Mouse (Mus musculus): ENCODE results near the gene Nup188. TPM values are rescaled to one million over a fixed set of nuclear protein-coding genes. Genes with fewer than 3 reads are reported as not detected.

Nup188 gene
- total RNA-seq, 2 experiments from 2014 or later: 12.1 to 19.3 TPM

DNA sequence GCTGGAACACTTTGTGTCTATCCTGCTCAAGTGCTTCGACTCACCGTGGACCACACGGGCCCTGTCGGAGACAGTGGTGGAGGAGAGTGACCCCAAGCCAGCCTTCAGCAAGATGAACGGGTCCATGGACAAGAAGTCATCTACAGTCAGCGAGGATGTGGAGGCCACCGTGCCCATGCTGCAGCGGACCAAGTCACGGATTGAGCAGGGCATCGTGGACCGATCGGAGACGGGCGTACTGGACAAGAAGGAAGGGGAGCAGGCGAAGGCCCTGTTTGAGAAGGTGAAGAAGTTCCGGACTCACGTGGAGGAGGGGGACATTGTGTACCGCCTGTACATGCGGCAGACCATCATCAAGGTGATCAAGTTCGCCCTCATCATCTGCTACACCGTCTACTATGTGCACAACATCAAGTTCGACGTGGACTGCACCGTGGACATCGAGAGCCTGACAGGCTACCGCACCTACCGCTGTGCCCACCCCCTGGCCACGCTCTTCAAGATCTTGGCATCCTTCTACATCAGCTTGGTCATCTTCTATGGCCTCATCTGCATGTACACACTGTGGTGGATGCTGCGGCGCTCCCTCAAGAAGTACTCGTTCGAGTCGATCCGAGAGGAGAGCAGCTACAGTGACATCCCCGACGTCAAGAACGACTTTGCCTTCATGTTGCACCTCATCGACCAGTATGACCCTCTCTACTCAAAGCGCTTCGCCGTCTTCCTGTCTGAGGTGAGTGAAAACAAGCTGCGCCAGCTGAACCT lies 30.4 kb upstream of the Nup188 start:
- no peak for ATAC-seq (replicated peaks; ENCODE audit: low FRiP score, poor library complexity, severe bottlenecking)

DNA sequence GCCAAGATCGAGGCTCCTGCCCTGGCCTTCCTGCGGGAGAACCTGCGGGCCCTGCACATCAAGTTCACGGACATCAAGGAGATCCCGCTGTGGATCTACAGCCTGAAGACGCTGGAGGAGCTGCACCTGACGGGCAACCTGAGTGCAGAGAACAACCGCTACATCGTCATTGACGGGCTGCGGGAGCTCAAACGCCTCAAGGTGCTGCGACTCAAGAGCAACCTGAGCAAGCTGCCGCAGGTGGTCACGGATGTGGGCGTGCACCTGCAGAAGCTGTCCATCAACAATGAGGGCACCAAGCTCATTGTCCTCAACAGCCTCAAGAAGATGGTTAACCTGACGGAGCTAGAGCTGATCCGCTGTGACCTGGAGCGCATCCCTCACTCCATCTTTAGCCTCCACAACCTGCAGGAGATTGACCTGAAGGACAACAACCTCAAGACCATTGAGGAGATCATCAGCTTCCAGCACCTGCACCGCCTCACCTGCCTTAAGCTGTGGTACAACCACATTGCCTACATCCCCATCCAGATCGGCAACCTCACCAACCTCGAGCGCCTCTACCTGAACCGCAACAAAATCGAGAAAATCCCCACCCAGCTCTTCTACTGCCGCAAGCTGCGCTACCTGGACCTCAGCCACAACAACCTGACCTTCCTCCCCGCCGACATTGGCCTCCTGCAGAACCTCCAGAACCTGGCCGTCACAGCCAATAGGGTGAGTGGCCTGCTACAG lies 29.4 kb upstream of the Nup188 start:
- ATAC-seq (replicated peaks; ENCODE audit: low FRiP score, poor library complexity, severe bottlenecking): no peak

DNA sequence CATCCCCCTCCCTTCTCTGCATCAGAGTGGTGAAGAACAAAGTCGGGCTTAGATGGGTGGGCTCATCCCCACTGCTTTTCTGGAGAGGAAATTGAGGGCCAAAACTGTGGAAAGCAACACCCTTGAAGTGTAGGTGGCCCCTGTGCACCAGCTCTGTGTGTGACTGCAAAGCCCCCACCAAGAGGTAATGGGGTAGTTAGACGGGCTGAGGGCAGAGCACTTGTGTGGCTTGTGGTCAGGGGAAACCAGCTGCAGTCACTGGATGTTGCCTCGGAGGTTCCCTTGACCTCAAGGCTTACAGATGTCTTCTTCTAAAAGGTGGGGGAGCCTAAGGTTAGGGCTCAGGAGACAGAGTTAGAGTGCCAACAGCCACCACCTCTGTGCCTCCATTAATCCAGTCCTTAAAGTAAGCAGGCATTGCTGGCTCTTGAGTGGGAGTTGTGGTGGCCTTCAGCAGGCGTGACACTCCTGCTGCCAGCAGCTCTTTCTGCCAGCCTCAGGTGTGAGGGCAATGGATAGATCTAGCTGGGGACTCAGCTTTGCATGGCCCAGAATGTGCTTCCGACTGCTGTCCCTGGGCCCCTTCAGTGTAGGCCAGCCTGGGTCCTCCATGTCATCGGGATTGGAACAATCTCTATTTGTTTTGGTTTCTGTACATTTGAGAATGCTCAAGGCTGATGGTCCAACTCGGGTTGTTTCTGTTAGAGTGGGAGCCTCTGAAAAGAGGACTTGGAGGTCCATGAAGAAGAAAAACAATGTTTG lies 28.3 kb upstream of the Nup188 start:
- ATAC-seq (replicated peaks; ENCODE audit: low FRiP score, poor library complexity, severe bottlenecking): no peak

DNA sequence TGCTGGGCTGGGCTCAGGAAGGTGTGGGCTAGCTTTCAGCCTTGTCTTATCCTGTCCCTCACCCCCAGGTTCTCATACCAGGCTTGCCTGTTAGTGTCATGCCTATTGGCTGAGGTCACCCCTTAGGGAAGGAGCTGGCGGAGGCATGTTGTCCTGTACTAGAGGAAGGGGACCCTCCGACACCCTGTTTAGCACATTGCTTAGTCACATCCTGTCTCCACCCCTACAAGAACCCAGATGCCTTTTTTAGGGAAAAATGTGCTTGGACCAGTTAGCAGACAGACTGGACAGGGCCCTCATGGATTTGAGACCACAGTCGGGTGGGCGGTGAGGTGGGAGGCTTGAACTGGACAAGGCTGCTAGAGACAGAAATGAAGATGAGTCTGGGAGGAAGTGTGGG lies 27.6 kb upstream of the Nup188 start:
- no peak for ATAC-seq (replicated peaks; ENCODE audit: low FRiP score, poor library complexity, severe bottlenecking)

DNA sequence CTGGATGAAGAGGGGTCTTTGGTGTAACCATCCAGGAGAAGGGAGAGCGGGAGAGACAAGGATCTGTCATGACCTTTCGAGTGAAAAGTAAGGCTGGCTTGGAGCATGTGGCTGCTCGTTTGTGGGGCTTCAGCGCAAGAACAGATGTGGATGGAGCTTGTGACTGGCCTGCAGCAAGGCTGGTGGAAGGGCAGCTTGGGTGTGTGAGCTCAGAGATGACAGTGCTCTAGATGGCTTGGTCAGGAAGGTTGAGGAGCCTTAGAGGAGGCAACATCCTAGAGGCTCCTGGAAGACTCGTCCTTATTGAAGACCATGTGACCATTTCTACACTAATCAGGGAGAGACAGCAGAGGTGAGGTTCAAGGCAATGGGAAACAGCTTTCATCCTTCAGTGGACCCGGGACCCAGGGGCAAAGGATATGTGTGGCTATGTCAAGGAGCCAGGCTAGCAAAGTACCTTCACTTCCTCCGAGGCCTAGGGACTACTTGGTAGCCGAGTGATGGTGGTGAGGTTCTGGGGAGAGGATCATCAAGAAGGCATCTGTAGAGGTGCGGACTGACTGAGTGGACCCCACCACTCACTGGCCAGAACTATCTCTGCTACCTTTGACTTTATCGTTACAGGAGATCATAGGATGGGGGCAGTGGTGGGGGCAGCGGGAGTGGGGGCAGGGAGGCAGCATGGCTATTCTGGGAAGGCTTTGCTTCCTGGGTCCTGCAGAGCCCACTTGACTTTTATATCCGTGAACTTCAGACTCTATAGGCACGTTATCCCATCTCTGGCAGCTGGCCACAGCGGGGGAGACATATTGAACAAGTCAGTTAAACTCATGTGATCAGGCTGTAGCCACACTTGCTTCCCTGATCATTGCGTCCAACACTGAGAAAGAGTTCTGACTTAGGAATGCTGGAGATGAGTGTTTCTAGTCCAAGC lies 26.8 kb upstream of the Nup188 start:
- ATAC-seq (replicated peaks; ENCODE audit: low FRiP score, poor library complexity, severe bottlenecking): no peak

DNA sequence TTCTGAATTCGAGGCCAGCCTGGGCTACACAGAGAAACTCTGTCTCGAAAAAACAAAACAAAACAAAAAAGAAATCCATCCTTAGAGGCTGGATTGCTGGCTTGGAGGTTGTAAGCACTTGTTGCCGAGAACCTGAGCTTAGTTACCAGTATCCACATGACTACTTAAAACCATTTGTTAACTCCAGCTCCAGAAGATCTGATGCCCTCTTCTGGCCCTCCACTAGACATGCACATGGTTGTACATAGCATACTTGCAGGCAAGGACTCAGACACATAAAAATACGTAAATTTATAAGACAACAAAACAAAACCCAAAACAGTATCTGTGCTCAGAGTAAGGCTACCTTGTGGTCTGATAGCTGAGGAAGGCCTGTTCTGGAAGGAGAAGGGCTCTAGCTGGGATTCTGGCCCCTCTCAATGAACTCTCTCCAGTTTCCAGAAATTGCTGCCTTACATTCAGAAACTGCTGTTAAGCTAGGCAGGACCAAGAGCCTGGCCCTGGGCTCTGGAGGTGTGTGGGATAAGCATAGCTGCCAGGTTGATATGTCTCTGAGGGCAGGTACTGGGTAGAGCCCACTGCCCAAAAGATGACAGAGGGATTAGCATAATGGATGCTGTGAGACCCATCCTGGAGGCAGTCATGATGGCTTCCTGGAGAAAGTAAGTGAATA lies 25.0 kb upstream of the Nup188 start:
- ATAC-seq (replicated peaks; ENCODE audit: low FRiP score, poor library complexity, severe bottlenecking): no peak

DNA sequence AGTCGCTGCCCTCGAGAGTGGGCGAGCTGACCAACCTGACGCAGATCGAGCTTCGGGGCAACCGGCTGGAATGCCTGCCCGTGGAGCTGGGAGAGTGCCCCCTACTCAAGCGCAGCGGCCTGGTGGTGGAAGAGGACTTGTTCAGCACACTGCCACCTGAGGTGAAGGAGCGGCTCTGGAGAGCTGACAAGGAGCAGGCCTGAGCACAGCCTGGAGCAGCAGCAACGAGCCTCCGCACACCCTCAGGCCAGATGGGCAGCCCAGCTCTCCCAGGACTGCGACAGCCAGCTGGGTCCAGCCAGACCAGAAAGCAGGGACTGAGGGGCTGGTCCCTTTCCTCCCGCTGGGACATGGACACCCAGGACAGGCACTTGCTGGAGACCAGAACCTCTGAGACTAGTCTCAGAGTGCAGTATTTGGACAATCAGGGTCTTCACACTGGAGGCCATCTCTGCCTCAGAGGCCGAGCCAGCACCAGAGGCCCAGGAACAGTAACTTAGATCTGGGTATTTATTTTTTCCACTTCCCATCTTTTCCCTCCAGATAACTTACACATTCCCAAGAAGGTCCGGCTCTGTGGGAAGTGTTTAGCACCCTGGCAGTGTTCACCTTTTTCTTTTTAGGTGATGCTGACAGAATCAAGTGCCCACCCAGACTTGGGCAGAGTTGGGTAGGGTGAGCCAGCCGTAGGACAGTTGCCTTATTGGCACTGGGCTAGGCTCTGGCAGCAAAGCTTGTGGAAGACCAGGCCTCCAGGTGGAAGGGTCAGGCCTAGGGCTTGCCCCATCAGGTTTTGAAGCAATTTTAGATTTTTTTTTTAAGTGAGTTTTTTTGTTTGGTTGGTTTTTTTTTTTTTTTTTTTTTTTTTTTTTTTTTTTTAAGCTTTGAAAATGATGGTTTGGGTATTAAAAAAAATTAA lies 24.0 kb upstream of the Nup188 start:
- no peak for ATAC-seq (replicated peaks; ENCODE audit: low FRiP score, poor library complexity, severe bottlenecking)

DNA sequence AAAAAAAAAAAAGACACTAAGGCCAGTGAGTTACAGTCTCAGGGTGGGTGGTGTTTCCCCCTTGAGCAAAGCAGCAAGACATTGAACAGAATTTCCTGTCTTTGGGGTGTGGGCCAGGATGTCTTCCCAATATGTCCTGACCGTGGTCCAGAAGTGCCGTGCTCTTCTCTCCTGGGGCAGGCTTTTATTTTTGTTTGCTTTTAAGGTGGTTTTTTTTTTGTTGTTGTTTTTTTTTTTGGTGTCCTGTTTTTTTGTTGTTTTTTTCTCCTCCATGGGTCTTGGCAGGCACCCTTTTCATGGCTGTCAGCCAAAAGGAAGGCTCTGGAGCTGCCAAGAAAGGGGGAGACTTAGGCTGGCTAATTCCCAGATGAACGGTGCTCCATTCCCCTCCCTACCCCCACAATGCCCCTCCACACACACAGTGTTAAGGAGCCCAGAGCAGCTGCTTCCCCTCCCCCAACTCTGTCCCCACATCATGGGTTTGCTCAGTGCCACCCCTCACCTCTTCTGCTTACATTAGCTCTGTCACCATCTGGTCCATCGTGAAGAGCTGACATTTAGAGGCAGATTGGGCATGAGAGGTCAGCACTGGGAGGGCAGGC lies 23.3 kb upstream of the Nup188 start:
- no peak for ATAC-seq (replicated peaks; ENCODE audit: low FRiP score, poor library complexity, severe bottlenecking)

DNA sequence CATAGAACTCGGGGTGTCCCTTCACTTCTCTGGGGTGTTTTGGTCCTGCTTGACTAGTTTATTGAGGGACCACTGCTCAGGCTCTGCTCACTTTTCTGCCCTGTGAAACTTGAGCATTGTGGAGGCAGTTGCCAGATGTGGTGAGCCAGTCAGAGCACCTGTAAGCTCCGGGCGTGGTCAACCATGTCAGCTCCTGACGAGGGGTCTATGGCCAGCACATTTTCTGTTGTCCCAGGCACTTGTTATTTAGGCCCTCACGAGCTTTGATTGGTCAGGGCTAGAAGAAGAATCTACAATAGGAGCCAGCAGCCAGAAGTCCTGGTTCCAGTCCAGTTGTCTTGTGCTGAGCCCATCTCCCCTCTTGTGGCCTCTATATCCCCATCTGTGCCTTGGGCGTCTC lies 22.4 kb upstream of the Nup188 start:
- no peak for ATAC-seq (replicated peaks; ENCODE audit: low FRiP score, poor library complexity, severe bottlenecking)

DNA sequence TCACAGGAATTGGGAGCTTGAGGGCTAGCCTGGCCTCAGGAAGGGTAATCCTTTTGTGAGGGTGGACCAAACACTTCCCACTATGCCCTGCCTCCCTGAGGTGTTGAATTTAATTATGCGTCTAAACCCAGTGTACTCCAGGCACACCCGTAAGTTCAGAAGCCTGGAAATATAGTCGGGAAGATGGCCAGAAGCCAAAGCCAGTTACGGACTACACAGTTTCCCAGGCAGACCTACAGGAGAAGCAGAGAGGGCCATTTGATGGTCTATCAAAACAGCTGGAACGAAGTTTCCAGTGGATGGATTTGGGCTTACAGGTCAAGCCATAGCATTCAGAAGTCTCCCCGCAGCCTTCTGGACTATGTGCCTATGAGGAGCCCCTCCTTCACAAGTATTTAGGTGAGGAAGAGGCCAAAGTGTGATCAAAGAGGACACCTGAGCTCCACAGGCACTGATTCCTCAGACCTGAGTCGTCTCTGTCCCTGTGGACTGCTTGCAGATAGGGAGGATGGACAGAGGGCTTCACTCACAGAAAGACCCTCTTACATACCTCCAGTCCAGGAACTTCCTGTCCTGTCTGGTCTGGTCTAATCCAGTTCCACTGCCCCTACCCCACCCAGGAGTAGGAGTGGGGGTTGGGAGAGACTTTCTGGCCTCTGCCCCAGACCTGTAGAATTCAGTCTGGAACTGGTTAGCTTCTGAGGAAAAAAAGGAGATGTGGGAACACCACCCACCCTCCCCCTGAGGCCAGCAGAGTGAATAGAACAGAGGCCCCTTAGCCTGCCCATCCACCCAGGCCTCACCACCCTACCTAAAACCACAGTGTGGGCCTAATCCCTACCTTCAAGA lies 21.3 kb upstream of the Nup188 start:
- no peak for ATAC-seq (replicated peaks; ENCODE audit: low FRiP score, poor library complexity, severe bottlenecking)

DNA sequence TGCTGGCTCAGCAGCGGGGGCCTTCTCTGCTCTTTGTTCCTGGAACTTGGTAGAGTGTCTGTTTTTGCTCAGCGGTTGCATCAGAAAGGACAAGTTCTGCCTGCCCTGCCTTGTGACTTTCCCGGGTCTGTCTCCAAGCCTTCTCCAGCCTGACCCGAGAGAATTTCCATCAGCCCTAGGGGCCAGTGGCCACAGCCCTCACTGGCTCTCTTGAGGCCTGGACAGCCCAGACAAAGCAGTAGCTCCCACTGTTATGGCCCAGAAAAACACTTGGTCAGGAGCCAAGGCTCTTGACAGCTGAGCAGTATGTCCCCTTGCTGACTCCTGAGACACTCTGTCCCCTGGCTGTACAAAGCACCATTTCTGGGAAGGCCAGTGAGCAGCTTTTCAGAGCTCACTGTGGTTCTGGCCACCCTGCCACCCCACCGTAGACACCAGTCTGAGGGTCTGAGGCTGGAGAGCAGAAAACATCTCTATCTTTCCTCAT lies 20.4 kb upstream of the Nup188 start, which contains the start of gene Phyhd1:
Gene Phyhd1 (plus strand): TSS at position 437 of the 487 bp plus-strand sequence.
- ATAC-seq (replicated peaks; ENCODE audit: low FRiP score, poor library complexity, severe bottlenecking): no peak

DNA sequence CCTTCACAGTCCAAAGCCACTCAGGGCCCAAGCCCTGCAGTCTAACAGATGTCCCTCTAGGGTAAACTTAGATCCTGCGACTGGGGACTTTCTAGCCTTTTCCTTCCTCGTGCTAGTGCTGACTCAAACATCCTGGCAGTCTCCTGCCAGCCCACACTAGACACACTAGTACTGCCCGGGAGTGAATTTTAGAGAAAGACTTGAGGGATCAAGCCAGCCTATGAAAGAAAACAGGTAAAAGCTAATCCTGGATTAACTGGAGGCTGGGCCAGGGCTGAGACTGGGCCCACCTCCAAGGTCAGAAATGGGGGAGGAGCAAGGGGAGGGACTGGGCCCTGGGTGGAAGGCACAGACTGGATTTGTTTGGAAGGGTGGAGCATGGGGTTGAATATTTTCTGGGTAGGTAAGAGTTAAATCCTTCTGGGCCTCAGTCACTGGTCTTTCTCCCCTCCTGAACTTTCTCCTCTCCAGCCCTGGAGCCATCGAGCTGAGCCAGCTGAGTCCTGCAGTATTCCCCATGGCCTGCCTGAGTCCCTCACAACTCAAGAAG lies 19.7 kb upstream of the Nup188 start:
- no peak for ATAC-seq (replicated peaks; ENCODE audit: low FRiP score, poor library complexity, severe bottlenecking)

DNA sequence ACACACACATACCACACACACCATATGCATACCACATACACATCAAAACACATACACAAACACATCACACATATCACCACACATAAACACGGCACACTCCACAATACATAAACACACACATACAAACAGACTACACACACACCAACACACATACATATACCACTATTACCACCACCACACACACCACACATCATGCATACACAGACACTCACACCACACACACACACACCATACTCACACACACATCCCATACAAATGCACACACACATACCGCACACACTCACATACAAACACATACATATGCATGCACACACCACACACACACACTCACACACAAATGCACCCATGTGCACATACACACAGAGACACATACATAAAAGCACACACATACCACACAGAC lies 18.7 kb upstream of the Nup188 start:
- no peak for ATAC-seq (replicated peaks; ENCODE audit: low FRiP score, poor library complexity, severe bottlenecking)

DNA sequence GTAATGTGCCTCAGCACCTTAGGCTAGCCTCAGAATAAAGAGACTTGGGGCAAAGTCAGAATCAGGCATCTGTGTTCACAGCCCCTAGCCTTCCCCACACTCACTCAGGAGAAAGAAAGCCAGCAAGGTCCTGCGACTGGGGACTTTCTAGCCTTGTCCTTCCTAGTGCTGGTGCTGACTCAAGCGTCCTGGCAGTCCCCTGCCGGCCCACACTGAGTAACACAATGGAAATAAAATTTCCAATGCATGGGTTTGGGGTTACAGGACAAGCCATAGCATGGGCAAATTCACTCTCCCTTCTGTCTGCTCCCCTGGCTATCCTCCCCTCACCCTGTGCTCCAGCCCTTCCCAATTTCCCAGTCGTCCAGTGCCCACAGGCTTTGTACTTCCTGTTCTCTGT lies 17.8 kb upstream of the Nup188 start:
- ATAC-seq (replicated peaks; ENCODE audit: low FRiP score, poor library complexity, severe bottlenecking): no peak

DNA sequence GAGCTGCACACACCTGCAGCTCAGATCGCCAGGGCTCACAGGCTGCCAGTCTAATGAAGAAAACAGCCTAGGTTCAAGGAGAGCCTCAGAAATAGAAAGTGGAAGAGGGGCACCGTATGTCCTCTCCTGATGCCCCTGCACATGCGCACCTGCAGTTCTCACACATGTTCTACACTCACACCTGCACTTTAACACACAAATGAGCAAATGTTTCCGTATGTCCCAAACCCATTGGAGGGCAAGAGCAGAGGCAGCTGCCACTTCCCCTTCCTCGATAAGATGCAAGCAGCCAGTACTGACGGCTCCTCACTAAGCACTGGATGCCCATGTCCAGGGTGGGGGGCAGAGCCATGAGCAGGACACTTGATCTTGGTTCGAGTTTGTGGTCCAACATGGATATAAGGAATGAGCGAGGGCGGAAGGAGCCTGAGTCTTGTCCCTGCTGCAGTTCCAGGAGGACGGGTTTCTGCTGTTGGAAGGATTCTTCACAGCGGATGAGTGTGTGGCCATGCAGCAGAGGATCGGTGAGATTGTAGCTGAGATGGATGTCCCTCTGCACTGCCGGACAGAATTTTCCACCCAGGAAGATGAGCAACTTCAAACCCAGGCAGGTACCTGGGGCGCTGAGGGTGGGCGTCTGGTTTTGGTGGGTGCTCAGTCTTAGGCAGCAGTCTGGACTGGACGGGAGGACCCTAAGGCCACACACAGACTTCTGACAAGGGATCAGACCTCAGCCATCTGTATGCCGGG lies 16.8 kb upstream of the Nup188 start:
- ATAC-seq (replicated peaks; ENCODE audit: low FRiP score, poor library complexity, severe bottlenecking): no peak

DNA sequence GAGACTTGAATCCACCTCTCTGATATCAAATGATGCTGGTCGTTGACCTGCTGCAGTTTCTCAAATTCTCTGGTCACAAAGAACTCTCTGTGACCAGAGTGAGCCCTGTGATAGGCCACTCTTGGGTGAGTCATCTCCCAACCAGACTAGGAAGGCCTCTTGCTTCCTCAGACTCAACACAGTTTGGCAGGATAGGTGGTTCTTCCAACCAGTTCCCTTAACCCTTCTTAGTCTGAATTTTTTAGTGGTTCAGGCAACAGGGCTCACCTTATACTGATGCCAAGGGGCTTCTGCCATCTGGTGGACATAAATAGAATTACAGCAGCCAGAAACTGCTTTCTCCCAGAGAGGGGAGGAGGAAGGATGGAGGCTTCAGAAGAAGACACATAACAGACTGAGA lies 16.1 kb upstream of the Nup188 start:
- ATAC-seq (replicated peaks; ENCODE audit: low FRiP score, poor library complexity, severe bottlenecking): peak; percentile 66

All from erythroid progenitor cell, adult 5-6 weeks (primary cell).